Mouse (Mus musculus) heart, adult 2 months (tissue): Measurements from ENCODE around the gene Spred2.

Experiments
- CTCF ChIP-seq: fragments of 200-600 bp; IDR thresholded peaks from 2 replicates; pipeline ENCODE4 v1.8.1; 2022; ENCODE audit warnings: antibody characterized with exemption, mild to moderate bottlenecking, moderate library complexity
- EP300 ChIP-seq: fragments of 200-500 bp; IDR thresholded peaks from 2 replicates; pipeline ENCODE4 v1.6.1; 2011; ENCODE audit warnings: low read depth, low read length, control low read depth; ENCODE audit not compliant: insufficient read depth

- TF ChIP-seq EP300 (no peak), CTCF (no peak)
Measured at GRCm38 (mm10) chr11:20072826-20073225, 148.7 kb downstream of the Spred2 start.
